Mouse (Mus musculus) MEL (cell line): ENCODE measurements around the gene Dennd1a.

Experiments used
- CTCF ChIP-seq, 3 experiments: IDR thresholded peaks in 2 of 3; conservative IDR thresholded peaks in 1 of 3; 2 replicates each; pipeline ENCODE4 v1.5.1; 2011 to 2012; ENCODE audit warnings: low read length in 3 of 3, low read depth in 2 of 3, mild to moderate bottlenecking in 2 of 3, improper control_type of control experiment in 1 of 3, inconsistent platforms in 1 of 3, mixed read lengths in 1 of 3, moderate library complexity in 1 of 3; ENCODE audit not compliant: control insufficient read depth in 1 of 3, insufficient read depth in 1 of 3, poor library complexity in 1 of 3, severe bottlenecking in 1 of 3
- EP300 ChIP-seq, 2 experiments: IDR thresholded peaks; 2 replicates each; pipeline ENCODE4 v1.6.1; 2011; ENCODE audit warnings: improper control_type of control experiment in 2 of 2, low read length in 2 of 2, low read depth in 1 of 2, mild to moderate bottlenecking in 1 of 2
- GABPA ChIP-seq: IDR thresholded peaks from 2 replicates; pipeline ENCODE4 v1.6.1; 2012; ENCODE audit warnings: low read depth, mild to moderate bottlenecking, inconsistent platforms, low read length, improper control_type of control experiment, moderate library complexity
- MAFK ChIP-seq: IDR thresholded peaks from 2 replicates; pipeline ENCODE4 v1.6.1; 2011; ENCODE audit warnings: low read depth, mild to moderate bottlenecking, low read length, improper control_type of control experiment, borderline replicate concordance
- SMC3 ChIP-seq: IDR thresholded peaks from 2 replicates; pipeline ENCODE4 v1.6.1; 2011; ENCODE audit warnings: low read depth, low read length, improper control_type of control experiment
- USF2 ChIP-seq, 2 experiments: IDR thresholded peaks; 2 replicates each; pipeline ENCODE4 v1.6.1; 2011 to 2012; ENCODE audit warnings: improper control_type of control experiment in 2 of 2, low read length in 2 of 2, borderline replicate concordance in 1 of 2, inconsistent platforms in 1 of 2, low read depth in 1 of 2, mild to moderate bottlenecking in 1 of 2; ENCODE audit not compliant: insufficient read depth in 1 of 2

- TF ChIP-seq CTCF (IDR thresholded peaks at IDR 0.05 in 2 of 3, conservative IDR thresholded peaks at IDR 0.05 in 1 of 3; ENCODE audit: control insufficient read depth in 1 of 3, insufficient read depth in 1 of 3, low read depth in 2 of 3, low read length in 3 of 3, poor library complexity in 1 of 3, severe bottlenecking in 1 of 3) (no peak), USF2 (IDR thresholded peaks at IDR 0.05; ENCODE audit: borderline replicate concordance in 1 of 2, insufficient read depth in 1 of 2, low read depth in 1 of 2, low read length in 2 of 2) (no peak), SMC3 (no peak), EP300 (IDR thresholded peaks at IDR 0.05; ENCODE audit: low read depth in 1 of 2, low read length in 2 of 2) (no peak), MAFK (no peak), GABPA (no peak)
Observed at GRCm38 (mm10) chr2:38064266-38064665, 222.9 kb downstream of the Dennd1a start.
